Mouse (Mus musculus) cerebellum, adult 11-12 months (tissue): Measurements from ENCODE around the gene Ppib.

Experiments used
- DNase-seq: peaks from one replicate; pipeline ENCODE4 v3.0.0; 2022

Ppib gene

GRCm38 (mm10) chr9:66059583-66060307, at the start of gene Ppib:
TSS of gene Ppib (plus strand) at chr9:66060222.
- DNase-seq, result peak; percentile 98

- DNase-seq, result no peak
Measured at GRCm38 (mm10) chr9:66020601-66021000, 39.4 kb upstream of the Ppib start.

GRCm38 (mm10) chr9:66038082-66038481, 21.9 kb upstream of the Ppib start:
- no peak for DNase-seq

- no peak for DNase-seq
Measured at GRCm38 (mm10) chr9:66038581-66038980, 21.4 kb upstream of the Ppib start.

GRCm38 (mm10) chr9:66039290-66039689, 20.7 kb upstream of the Ppib start:
- no peak for DNase-seq

GRCm38 (mm10) chr9:66040801-66041200, 19.2 kb upstream of the Ppib start:
- no peak for DNase-seq

- DNase-seq, result no peak
Measured at GRCm38 (mm10) chr9:66042331-66042730, 17.7 kb upstream of the Ppib start.

- DNase-seq, result no peak
Measured at GRCm38 (mm10) chr9:66043241-66043640, 16.8 kb upstream of the Ppib start.

GRCm38 (mm10) chr9:66049931-66050601, 10.0 kb upstream of the Ppib start:
- no peak for DNase-seq

- DNase-seq, result no peak
Measured at GRCm38 (mm10) chr9:66051493-66051892, 8.5 kb upstream of the Ppib start.

GRCm38 (mm10) chr9:66052731-66053130, 7.3 kb upstream of the Ppib start:
- no peak for DNase-seq

- DNase-seq, result no peak
Measured at GRCm38 (mm10) chr9:66053620-66054019, 6.4 kb upstream of the Ppib start.

GRCm38 (mm10) chr9:66060308-66060647, 256 bp downstream of the Ppib start:
- DNase-seq, result no peak

GRCm38 (mm10) chr9:66060986-66061385, 964 bp downstream of the Ppib start:
- DNase-seq, result no peak

- DNase-seq, result peak; percentile 21
Measured at GRCm38 (mm10) chr9:66061656-66062055, 1.6 kb downstream of the Ppib start.

- DNase-seq, result no peak
Measured at GRCm38 (mm10) chr9:66063446-66063845, 3.4 kb downstream of the Ppib start.

- DNase-seq, result no peak
Measured at GRCm38 (mm10) chr9:66064316-66064715, 4.3 kb downstream of the Ppib start.

GRCm38 (mm10) chr9:66066791-66067190, 6.8 kb downstream of the Ppib start:
- no peak for DNase-seq

GRCm38 (mm10) chr9:66067542-66067941, 7.5 kb downstream of the Ppib start:
- no peak for DNase-seq

GRCm38 (mm10) chr9:66068056-66068455, 8.0 kb downstream of the Ppib start:
- DNase-seq, result no peak

- DNase-seq, result peak; percentile 46
Measured at GRCm38 (mm10) chr9:66068971-66069391, 9.0 kb downstream of the Ppib start.

- peak; percentile 86 for DNase-seq
Measured at GRCm38 (mm10) chr9:66069583-66069982, 9.6 kb downstream of the Ppib start, which contains the start of gene Snx22. TSS of gene Snx22 (minus strand) at chr9:66069719.

- no peak for DNase-seq
Measured at GRCm38 (mm10) chr9:66070151-66070550, 10.1 kb downstream of the Ppib start.

- DNase-seq, result no peak
Measured at GRCm38 (mm10) chr9:66072754-66073153, 12.7 kb downstream of the Ppib start.

- no peak for DNase-seq
Measured at GRCm38 (mm10) chr9:66078072-66078471, 18.1 kb downstream of the Ppib start.
